Mouse (Mus musculus): ENCODE results near the gene A530016L24Rik. TPM values are rescaled to one million over a fixed set of nuclear protein-coding genes. Genes with fewer than 3 reads are reported as not detected.

The A530016L24Rik gene
- polyA plus RNA-seq (2012; rRNA removed), result 0.35 and 0.42 TPM in 2 replicates

DNA sequence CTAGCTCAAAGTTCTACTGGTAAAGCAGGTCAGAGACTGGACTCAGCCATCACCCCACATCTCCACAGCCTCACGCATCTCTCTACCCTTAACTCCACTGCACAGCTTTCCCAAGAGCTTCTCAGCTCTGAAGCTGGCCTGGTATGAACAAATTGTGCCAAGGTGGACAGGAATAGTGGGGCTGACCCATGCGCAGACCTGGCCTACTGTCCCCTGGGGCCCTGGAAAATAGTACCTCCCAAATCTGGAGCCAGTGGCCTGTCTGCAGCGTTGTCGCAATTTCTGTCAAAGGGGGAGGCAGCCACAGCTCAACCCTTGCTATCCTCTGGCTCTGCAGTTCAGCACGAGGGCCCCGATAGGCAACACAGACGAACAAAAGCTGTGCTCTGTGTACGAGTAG, at the start of gene A530016L24Rik:
Gene A530016L24Rik, plus strand, starts transcription at position 315 of the 400 bp plus-strand sequence.
- H3K4me3 ChIP-seq (ENCODE audit: control insufficient read depth, low read depth, low read length), result no peak within 1 kb of the TSS
- H3K36me3 ChIP-seq (ENCODE audit: control insufficient read depth, insufficient read depth, low read length), result no peaks in the 10 kb centered on the region
- H3K27ac ChIP-seq (ENCODE audit: control insufficient read depth, insufficient read depth, low read depth, low read length), result peak within 1 kb of the TSS; percentile 57
- H3K4me1 ChIP-seq (ENCODE audit: control insufficient read depth, insufficient read depth, low read length), result no peaks in the 10 kb centered on the region; the same call in 1 of the 2 replicates
- TF ChIP-seq POLR2A (IDR thresholded peaks at IDR 0.05; ENCODE audit: control insufficient read depth, low read depth, low read length) (no peak), CTCF (IDR thresholded peaks at IDR 0.05; ENCODE audit: control insufficient read depth, insufficient read depth, insufficient replicate concordance, low read depth, low read length) (no peak)
- no peaks in the 10 kb centered on the region for H3K27me3 ChIP-seq (ENCODE audit: control insufficient read depth, insufficient read depth, low read length)

DNA sequence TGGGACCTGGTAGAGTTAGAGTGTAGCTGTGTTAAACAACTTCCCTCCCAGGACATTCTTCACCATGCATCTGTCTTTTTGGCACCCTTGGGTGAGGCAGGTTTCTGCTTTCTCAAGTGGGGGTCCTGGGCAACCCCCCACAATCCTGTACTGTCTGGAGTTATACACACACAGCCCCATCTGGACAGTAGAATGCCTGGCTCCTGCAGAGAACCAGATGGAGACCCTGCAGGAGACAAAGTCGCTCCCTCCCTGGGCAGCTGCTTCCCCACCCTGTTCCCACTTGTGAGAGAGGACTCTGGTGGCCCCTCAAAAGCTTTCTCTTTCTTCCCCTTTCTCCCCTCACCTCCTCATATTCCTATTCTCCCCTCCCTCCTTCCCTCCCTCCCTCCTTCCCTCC, 49.3 kb upstream of the A530016L24Rik start:
- Histone ChIP-seq H3K4me3 (ENCODE audit: control insufficient read depth, low read depth, low read length) (no peak overlapping the region), H3K27me3 (ENCODE audit: control insufficient read depth, insufficient read depth, low read length) (no peaks in the 10 kb centered on the region), H3K36me3 (ENCODE audit: control insufficient read depth, insufficient read depth, low read length) (no peaks in the 10 kb centered on the region), H3K4me1 (ENCODE audit: control insufficient read depth, insufficient read depth, low read length) (no peaks in the 10 kb centered on the region), H3K27ac (ENCODE audit: control insufficient read depth, insufficient read depth, low read depth, low read length) (no peak overlapping the region)
- TF ChIP-seq CTCF (IDR thresholded peaks at IDR 0.05; ENCODE audit: control insufficient read depth, insufficient read depth, insufficient replicate concordance, low read depth, low read length) (no peak), POLR2A (IDR thresholded peaks at IDR 0.05; ENCODE audit: control insufficient read depth, low read depth, low read length) (no peak)

DNA sequence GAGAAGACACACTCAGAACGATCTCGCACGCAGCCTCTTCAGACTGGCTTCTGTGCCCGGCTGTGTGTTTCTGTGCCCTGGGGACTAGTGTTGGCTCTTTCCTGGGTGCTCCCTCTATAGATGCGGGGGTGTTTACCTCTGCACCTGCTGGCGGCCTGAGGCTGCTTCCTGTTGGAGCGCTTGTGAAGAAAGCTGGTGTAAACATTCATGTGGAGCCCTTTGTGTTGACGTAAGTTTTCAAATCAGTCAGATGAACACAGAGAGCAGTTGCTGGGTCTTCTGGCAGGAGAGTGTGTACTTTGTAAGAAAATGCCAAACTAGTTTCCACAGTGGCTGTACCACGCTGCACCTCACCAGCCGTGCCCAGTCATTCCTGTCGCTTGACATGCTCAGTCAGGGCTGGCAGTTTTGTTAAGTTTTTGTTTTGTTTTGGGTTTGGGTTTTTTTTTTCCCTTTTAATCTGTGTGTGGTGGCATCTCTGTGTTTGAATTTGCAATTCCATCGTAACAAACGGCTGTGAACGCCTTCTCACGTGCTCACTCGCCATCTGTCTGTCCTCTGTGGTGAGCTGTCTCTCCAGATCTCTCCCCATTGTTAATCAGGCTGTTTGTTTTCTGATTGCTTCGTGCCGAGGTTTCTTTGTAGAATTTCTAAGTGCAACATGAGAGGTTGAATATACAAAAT, 40.0 kb upstream of the A530016L24Rik start:
- TF ChIP-seq POLR2A (IDR thresholded peaks at IDR 0.05; ENCODE audit: control insufficient read depth, low read depth, low read length), result no peak
- TF ChIP-seq CTCF (IDR thresholded peaks at IDR 0.05; ENCODE audit: control insufficient read depth, insufficient read depth, insufficient replicate concordance, low read depth, low read length), result no peak
- H3K36me3 ChIP-seq (ENCODE audit: control insufficient read depth, insufficient read depth, low read length), result no peaks in the 10 kb centered on the region
- H3K4me1 ChIP-seq (ENCODE audit: control insufficient read depth, insufficient read depth, low read length), result peaks cover 4% of the 10 kb centered on the region; the same call in 1 of the 2 replicates
- no peaks in the 10 kb centered on the region for H3K27me3 ChIP-seq (ENCODE audit: control insufficient read depth, insufficient read depth, low read length)
- no peak overlapping the region for H3K4me3 ChIP-seq (ENCODE audit: control insufficient read depth, low read depth, low read length)
- H3K27ac ChIP-seq (ENCODE audit: control insufficient read depth, insufficient read depth, low read depth, low read length), result no peak overlapping the region

DNA sequence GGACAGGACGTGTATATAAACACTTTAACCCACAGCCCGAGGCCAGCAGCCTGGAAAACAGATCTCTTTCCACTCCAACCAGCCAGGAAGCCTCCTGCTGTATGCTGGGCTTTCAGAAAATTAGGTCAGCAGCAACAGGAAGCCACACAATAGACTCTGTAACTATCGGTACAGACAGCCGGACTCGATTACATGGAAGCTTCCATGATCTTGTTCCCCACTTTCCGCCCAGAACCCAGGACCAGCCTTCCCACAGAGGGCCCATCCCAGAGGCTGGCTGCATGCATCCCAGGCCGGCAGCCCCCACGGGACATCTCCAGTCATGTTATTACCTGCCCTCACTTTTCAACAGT, 39.4 kb upstream of the A530016L24Rik start:
- peaks cover 4% of the 10 kb centered on the region; the same call in 1 of the 2 replicates for H3K4me1 ChIP-seq (ENCODE audit: control insufficient read depth, insufficient read depth, low read length)
- H3K4me3 ChIP-seq (ENCODE audit: control insufficient read depth, low read depth, low read length), result no peak overlapping the region
- TF ChIP-seq POLR2A (IDR thresholded peaks at IDR 0.05; ENCODE audit: control insufficient read depth, low read depth, low read length) (no peak), CTCF (IDR thresholded peaks at IDR 0.05; ENCODE audit: control insufficient read depth, insufficient read depth, insufficient replicate concordance, low read depth, low read length) (no peak)
- H3K27ac ChIP-seq (ENCODE audit: control insufficient read depth, insufficient read depth, low read depth, low read length), result no peak overlapping the region
- no peaks in the 10 kb centered on the region for H3K36me3 ChIP-seq (ENCODE audit: control insufficient read depth, insufficient read depth, low read length)
- no peaks in the 10 kb centered on the region for H3K27me3 ChIP-seq (ENCODE audit: control insufficient read depth, insufficient read depth, low read length)

DNA sequence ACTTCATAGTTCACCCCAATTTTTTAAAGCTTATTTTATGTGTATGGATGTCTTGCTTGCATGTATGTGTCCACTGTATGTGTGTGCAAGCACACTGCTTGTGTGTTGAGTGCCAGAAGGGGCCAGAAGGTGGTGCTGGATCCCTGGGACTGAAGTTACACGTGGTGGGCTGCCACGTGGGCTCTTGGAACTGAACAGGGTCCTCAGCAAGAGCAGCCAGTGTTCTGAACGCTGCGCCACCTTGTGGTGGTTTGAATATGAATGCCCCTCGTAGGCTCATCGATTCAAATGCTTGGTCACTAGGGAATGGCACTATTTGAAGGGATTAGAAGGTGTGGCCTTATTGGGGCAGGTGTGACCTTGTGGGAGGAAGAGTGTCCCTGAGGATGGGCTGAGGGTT, 38.4 kb upstream of the A530016L24Rik start:
- Histone ChIP-seq H3K27me3 (ENCODE audit: control insufficient read depth, insufficient read depth, low read length) (no peaks in the 10 kb centered on the region), H3K36me3 (ENCODE audit: control insufficient read depth, insufficient read depth, low read length) (no peaks in the 10 kb centered on the region), H3K27ac (ENCODE audit: control insufficient read depth, insufficient read depth, low read depth, low read length) (no peak overlapping the region), H3K4me1 (ENCODE audit: control insufficient read depth, insufficient read depth, low read length) (peaks cover 4% of the 10 kb centered on the region; the same call in 1 of the 2 replicates), H3K4me3 (ENCODE audit: control insufficient read depth, low read depth, low read length) (no peak overlapping the region)
- peak; percentile 51 for TF ChIP-seq CTCF (IDR thresholded peaks at IDR 0.05; ENCODE audit: control insufficient read depth, insufficient read depth, insufficient replicate concordance, low read depth, low read length)
- no peak for TF ChIP-seq POLR2A (IDR thresholded peaks at IDR 0.05; ENCODE audit: control insufficient read depth, low read depth, low read length)

DNA sequence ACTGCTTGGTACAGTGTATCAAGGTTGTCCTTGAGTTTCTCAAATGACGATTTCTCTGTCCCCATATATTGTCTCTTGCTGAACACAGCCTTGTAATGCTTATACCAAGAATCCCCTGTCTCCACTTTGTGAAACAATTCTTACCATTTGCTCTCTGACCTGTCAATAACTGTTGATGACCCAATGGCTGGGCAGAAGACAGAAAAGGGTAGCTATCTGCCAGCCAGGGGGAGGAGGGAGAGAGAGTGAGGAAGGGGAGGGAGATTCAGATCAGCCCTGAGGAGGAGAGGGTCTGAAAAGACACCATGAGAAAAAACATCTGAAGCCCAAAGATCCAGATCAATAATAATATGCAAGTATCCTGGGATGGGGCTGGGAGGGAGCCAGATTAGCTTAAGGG, 37.9 kb upstream of the A530016L24Rik start:
- Histone ChIP-seq H3K36me3 (ENCODE audit: control insufficient read depth, insufficient read depth, low read length) (no peaks in the 10 kb centered on the region), H3K27ac (ENCODE audit: control insufficient read depth, insufficient read depth, low read depth, low read length) (no peak overlapping the region), H3K4me3 (ENCODE audit: control insufficient read depth, low read depth, low read length) (no peak overlapping the region), H3K4me1 (ENCODE audit: control insufficient read depth, insufficient read depth, low read length) (peaks cover 4% of the 10 kb centered on the region; the same call in 1 of the 2 replicates), H3K27me3 (ENCODE audit: control insufficient read depth, insufficient read depth, low read length) (no peaks in the 10 kb centered on the region)
- TF ChIP-seq CTCF (IDR thresholded peaks at IDR 0.05; ENCODE audit: control insufficient read depth, insufficient read depth, insufficient replicate concordance, low read depth, low read length) (no peak), POLR2A (IDR thresholded peaks at IDR 0.05; ENCODE audit: control insufficient read depth, low read depth, low read length) (no peak)

DNA sequence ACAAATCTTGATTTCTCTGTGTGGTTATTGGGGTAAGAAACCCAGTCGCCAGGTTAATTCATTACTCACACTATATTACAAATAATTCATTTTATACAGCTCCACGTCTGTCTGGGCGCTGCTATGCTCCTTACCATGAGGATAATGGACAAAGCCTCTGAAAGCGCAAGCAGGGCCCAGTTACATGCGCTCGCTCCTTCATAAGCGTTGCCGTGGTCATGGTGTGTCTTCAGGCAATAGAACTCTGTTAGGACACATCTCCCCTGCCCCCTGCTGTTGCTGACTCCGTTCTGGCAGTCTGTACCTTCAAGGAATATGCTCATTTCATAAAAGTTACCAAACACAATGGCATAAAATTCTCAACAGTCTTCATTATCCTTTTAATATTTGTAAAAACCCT, 37.4 kb upstream of the A530016L24Rik start:
- H3K4me1 ChIP-seq (ENCODE audit: control insufficient read depth, insufficient read depth, low read length), result peaks cover 4% of the 10 kb centered on the region; the same call in 1 of the 2 replicates
- H3K36me3 ChIP-seq (ENCODE audit: control insufficient read depth, insufficient read depth, low read length), result no peaks in the 10 kb centered on the region
- no peaks in the 10 kb centered on the region for H3K27me3 ChIP-seq (ENCODE audit: control insufficient read depth, insufficient read depth, low read length)
- no peak overlapping the region for H3K27ac ChIP-seq (ENCODE audit: control insufficient read depth, insufficient read depth, low read depth, low read length)
- TF ChIP-seq CTCF (IDR thresholded peaks at IDR 0.05; ENCODE audit: control insufficient read depth, insufficient read depth, insufficient replicate concordance, low read depth, low read length), result no peak
- TF ChIP-seq POLR2A (IDR thresholded peaks at IDR 0.05; ENCODE audit: control insufficient read depth, low read depth, low read length), result no peak
- no peak overlapping the region for H3K4me3 ChIP-seq (ENCODE audit: control insufficient read depth, low read depth, low read length)
